Mouse (Mus musculus) limb, embryonic 13.5 days (tissue): ENCODE results near the gene Fcgrt. TPM values are rescaled to one million over a fixed set of nuclear protein-coding genes. Genes with fewer than 3 reads are reported as not detected.
"Not testable (repeated sequence)": the region's sequence is repeated elsewhere in the genome, so short reads cannot be mapped to it uniquely, and the experiment has no call there.

ENCODE experiments used
- ATAC-seq: fragments of 200-750 bp; cut with Nextera tagmentation; 2 replicates; pipeline ENCODE4 v1.8.0; 2017; ENCODE audit warnings: low read depth, moderate number of reproducible peaks, moderate TSS enrichment; ENCODE audit not compliant: low FRiP score
- H3K27ac ChIP-seq: fragments of 300-500 bp; sonication (generic); 2 replicates; pipeline ENCODE4 v1.5.1; 2015; ENCODE audit warnings: inconsistent platforms, mild to moderate bottlenecking, moderate library complexity
- H3K27me3 ChIP-seq: fragments of 300-500 bp; sonication (generic); 2 replicates; pipeline ENCODE4 v1.6.1; 2015; ENCODE audit warnings: mild to moderate bottlenecking, inconsistent platforms
- H3K36me3 ChIP-seq: fragments of 300-500 bp; sonication (generic); 2 replicates; pipeline ENCODE4 v1.6.1; 2015; ENCODE audit warnings: inconsistent platforms, mild to moderate bottlenecking, moderate library complexity
- H3K4me1 ChIP-seq: fragments of 300-500 bp; sonication (generic); 2 replicates; pipeline ENCODE4 v1.6.1; 2015; ENCODE audit warnings: inconsistent platforms
- H3K4me2 ChIP-seq: fragments of 300-500 bp; sonication (generic); replicated peaks from 2 replicates; pipeline ENCODE4 v1.6.1; 2015; ENCODE audit warnings: inconsistent platforms, mild to moderate bottlenecking, moderate library complexity
- H3K4me3 ChIP-seq: fragments of 300-500 bp; sonication (generic); 2 replicates; pipeline ENCODE4 v1.5.1; 2015; ENCODE audit warnings: moderate library complexity, mild to moderate bottlenecking, inconsistent platforms
- H3K9ac ChIP-seq: fragments of 300-500 bp; sonication (generic); 2 replicates; pipeline ENCODE4 v1.6.1; 2015; ENCODE audit warnings: mild to moderate bottlenecking, inconsistent platforms
- H3K9me3 ChIP-seq: fragments of 300-500 bp; sonication (generic); 2 replicates; pipeline ENCODE4 v1.6.1; 2016; ENCODE audit warnings: inconsistent platforms
- WGBS: fragments of 180-500 bp; shearing (Covaris S2); methylation state at CpG from one replicate; pipeline ENCODE4 v1.1.7; 2015; 5-methylcytosine and 5-hydroxymethylcytosine counted together
- polyA plus RNA-seq: library from polyadenylated mRNA; unstranded; fragments of >200 nt; fragmentation: Nextera tagmentation; extraction: Ambion mirVana; gene quantifications from 2 replicates; pipeline ENCODE4 v1.2.1, GENCODE M21; 2015

Fcgrt gene
- polyA plus RNA-seq, 1 experiment from 2014 or later: 44.0 TPM

DNA sequence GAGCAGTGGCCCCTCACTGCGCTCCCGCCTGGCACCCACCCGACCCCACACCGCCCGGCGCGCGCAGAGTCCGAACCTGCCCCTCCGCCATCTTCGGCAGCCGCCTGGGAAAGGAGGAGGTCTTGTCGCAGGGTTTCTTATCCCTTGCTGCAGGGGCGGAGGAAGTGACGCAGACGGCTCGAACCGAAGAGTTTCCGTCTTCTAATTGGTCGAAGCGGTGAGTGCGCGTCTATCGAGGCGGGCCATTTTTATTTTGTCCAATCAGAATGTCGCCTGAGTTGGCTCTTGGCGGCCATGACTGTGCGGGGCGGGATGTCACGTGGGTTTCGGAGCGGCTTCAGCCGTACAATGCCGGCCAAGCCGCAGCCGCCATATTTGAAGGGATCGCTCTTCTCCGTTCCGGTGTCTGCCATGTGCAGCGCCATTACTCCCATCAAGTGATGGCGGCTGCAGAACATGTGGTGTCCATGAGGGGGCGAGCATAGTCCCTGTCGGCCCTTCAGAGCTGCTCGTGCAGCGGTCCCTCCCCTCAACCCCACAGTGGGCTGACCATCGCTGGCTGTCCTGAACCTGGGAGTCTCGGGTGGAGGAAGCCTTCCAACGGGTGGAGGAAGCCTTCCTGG is 25.1 kb upstream of the Fcgrt start, which contains the start of gene Rpl13a:
Rpl13a (minus strand) TSS at position 138 of the 623 bp plus-strand sequence.
- Histone ChIP-seq H3K36me3 (peaks cover 29% of the 10 kb centered on the region), H3K9me3 (no peaks in the 10 kb centered on the region), H3K4me2 (peak within 1 kb of the TSS; percentile 94), H3K27me3 (no peaks in the 10 kb centered on the region; the same call in 1 of the 2 replicates), H3K4me3 (peak within 1 kb of the TSS; percentile 68), H3K27ac (peak within 1 kb of the TSS; percentile 92), H3K4me1 (peaks cover 40% of the 10 kb centered on the region), H3K9ac (peak within 1 kb of the TSS; percentile 100)
- WGBS: under 1% methylated on average over 48 of the region's 48 CpGs
- peak; percentile 95 for ATAC-seq

- peaks cover 47% of the 10 kb centered on the region for H3K4me1 ChIP-seq
- peak overlapping the region; percentile 68 for H3K4me3 ChIP-seq
- peak overlapping the region; percentile 94 for H3K4me2 ChIP-seq
- H3K36me3 ChIP-seq: peaks cover 34% of the 10 kb centered on the region
- H3K27ac ChIP-seq: peak overlapping the region; percentile 92
- no peaks in the 10 kb centered on the region for H3K27me3 ChIP-seq
- ATAC-seq: no peak
- peak overlapping the region; percentile 100 for H3K9ac ChIP-seq
- under 1% methylated on average over 6 of the region's 6 CpGs for WGBS
- no peaks in the 10 kb centered on the region for H3K9me3 ChIP-seq
Observed at GRCm38 (mm10) chr7:45127700-45128224, 24.1 kb upstream of the Fcgrt start.

DNA sequence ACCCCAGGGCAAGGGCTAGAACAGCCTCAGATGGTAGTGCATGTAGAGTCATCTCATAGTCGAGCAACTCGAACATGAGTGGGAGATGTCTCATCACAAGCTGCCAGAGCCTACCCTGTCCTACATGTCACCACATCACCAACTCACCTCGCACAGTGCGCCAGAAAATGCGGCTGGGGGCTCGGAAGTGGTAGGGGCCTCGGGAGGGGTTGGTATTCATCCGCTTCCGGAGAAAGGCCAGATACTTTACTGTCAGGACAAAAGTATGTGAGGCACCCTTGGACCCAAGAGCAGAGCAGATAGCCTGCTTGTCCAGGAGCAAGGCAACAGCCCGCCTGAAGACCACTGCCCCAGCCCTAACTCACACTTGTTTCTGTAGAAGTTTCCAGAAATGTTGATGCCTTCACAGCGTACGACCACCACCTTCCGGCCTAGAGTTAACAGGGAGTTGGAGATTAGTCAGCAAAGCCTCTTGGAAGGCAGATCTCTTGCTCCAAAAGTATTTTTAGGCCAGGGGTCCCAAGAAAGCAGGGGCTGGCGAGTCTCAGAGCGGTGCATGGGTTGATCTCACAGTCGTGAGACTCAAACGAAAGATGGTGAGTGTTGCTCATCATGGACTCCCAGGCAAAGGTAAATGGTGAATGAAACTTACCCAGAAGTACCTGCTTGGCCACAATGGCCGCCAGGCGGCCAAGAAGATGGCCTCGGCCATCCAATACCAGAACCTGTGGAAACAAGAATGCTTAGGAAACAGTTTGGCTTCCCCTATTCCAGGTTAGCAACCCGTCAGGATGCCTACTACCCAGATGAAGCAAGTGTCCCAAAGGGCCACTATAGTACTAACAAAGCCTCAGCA is 23.4 kb upstream of the Fcgrt start:
- Histone ChIP-seq H3K4me1 (peaks cover 53% of the 10 kb centered on the region), H3K4me2 (peak overlapping the region; percentile 94), H3K4me3 (peak overlapping the region; percentile 68), H3K36me3 (peaks cover 41% of the 10 kb centered on the region), H3K9me3 (no peaks in the 10 kb centered on the region), H3K27me3 (no peaks in the 10 kb centered on the region), H3K27ac (peak overlapping the region; percentile 92), H3K9ac (peak overlapping the region; percentile 100)
- WGBS: 39% methylated on average over 21 of the region's 21 CpGs
- no peak for ATAC-seq

GRCm38 (mm10) chr7:45126147-45126843 is 22.6 kb upstream of the Fcgrt start:
- Histone ChIP-seq H3K27ac (peak overlapping the region; percentile 92), H3K4me3 (peak overlapping the region; percentile 68), H3K36me3 (peaks cover 49% of the 10 kb centered on the region), H3K27me3 (no peaks in the 10 kb centered on the region), H3K9ac (peak overlapping the region; percentile 100), H3K4me1 (peaks cover 61% of the 10 kb centered on the region), H3K4me2 (peak overlapping the region; percentile 94), H3K9me3 (no peaks in the 10 kb centered on the region)
- ATAC-seq: no peak
- 74% methylated on average over 17 of the region's 17 CpGs for WGBS

GRCm38 (mm10) chr7:45125649-45126048 is 22.0 kb upstream of the Fcgrt start:
- H3K4me3 ChIP-seq, ATAC-seq, H3K9me3 ChIP-seq, H3K27me3 ChIP-seq: not testable (repeated sequence)
- H3K36me3 ChIP-seq: peaks cover 55% of the 10 kb centered on the region
- WGBS: 61% methylated on average over 5 of the region's 5 CpGs
- peak overlapping the region; percentile 100 for H3K9ac ChIP-seq
- peaks cover 62% of the 10 kb centered on the region for H3K4me1 ChIP-seq
- peak overlapping the region; percentile 94 for H3K4me2 ChIP-seq
- H3K27ac ChIP-seq: peak overlapping the region; percentile 92; the same call in 1 of the 2 replicates

- H3K27me3 ChIP-seq: no peaks in the 10 kb centered on the region
- peak overlapping the region; percentile 94 for H3K4me2 ChIP-seq
- peak overlapping the region; percentile 98; the same call in 1 of the 2 replicates for H3K4me3 ChIP-seq
- ATAC-seq: no peak
- H3K9me3 ChIP-seq: no peaks in the 10 kb centered on the region
- H3K4me1 ChIP-seq: peaks cover 62% of the 10 kb centered on the region
- peak overlapping the region; percentile 92; the same call in 1 of the 2 replicates for H3K27ac ChIP-seq
- H3K9ac ChIP-seq: peak overlapping the region; percentile 39; the same call in 1 of the 2 replicates
- H3K36me3 ChIP-seq: peaks cover 60% of the 10 kb centered on the region
- 12% methylated on average over 7 of the region's 7 CpGs for WGBS
Observed at GRCm38 (mm10) chr7:45125144-45125600, 21.5 kb upstream of the Fcgrt start.

DNA sequence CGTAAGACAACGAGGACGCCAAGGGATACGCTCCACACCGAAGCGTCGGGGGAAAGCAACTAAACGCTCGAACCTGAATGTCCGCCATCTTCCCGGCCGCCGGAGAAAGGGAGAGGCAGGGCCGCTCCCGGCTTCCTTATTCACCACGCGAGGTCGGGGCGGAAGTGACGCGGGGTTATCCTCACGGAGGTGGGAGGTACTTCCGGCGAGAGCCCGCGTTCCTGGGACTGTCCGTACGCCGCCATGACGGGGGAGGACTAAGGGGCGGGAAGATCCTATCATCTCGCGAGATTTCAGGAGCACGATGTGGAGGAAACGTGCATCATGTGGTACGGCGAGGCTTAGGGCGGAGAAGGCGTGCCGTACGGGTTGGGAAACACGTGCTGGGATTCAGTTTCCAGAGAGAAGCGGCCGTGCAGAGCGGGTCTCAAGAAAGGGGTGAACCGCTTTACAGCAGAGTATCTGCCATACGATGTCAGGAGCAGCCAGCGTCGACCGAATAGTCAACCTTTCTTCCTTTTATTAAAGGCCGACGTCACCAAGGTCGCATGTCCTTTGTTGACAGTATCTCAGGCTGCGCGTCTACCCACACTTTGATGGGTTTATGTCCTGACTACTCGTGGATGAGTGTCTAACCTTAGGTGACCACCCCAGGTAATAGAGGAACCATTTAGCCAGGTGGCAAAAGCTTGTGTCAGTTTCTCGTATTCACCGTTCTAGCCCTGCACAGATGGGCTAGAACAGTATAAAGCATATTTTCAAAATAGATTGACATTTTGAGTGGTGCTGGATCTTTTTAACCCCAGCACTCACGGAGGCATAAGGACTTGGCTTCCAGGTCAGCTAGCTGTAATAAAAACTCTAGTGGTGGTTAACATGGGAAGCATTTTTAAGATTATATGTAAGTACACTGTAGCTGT is 20.8 kb upstream of the Fcgrt start, which contains the start of gene Rps11:
Rps11 (minus strand) TSS at position 216 of the 920 bp plus-strand sequence.
- peaks cover 67% of the 10 kb centered on the region for H3K36me3 ChIP-seq
- peak within 1 kb of the TSS; percentile 94 for H3K4me2 ChIP-seq
- peaks cover 57% of the 10 kb centered on the region for H3K4me1 ChIP-seq
- no peaks in the 10 kb centered on the region for H3K9me3 ChIP-seq
- under 1% methylated on average over 59 of the region's 59 CpGs for WGBS
- peak within 1 kb of the TSS; percentile 98 for H3K9ac ChIP-seq
- ATAC-seq: peak; percentile 79
- H3K4me3 ChIP-seq: peak within 1 kb of the TSS; percentile 98
- H3K27me3 ChIP-seq: no peaks in the 10 kb centered on the region
- H3K27ac ChIP-seq: peak within 1 kb of the TSS; percentile 92

GRCm38 (mm10) chr7:45123186-45123570 is 19.5 kb upstream of the Fcgrt start:
- peak overlapping the region; percentile 98 for H3K9ac ChIP-seq
- peak overlapping the region; percentile 94 for H3K4me2 ChIP-seq
- H3K4me1 ChIP-seq: peaks cover 53% of the 10 kb centered on the region
- H3K27ac ChIP-seq: peak overlapping the region; percentile 86
- ATAC-seq: no peak
- 17% methylated on average over 12 of the region's 12 CpGs for WGBS
- H3K36me3 ChIP-seq: peaks cover 78% of the 10 kb centered on the region
- H3K4me3 ChIP-seq: peak overlapping the region; percentile 98
- H3K27me3 ChIP-seq: no peaks in the 10 kb centered on the region
- no peaks in the 10 kb centered on the region for H3K9me3 ChIP-seq

DNA sequence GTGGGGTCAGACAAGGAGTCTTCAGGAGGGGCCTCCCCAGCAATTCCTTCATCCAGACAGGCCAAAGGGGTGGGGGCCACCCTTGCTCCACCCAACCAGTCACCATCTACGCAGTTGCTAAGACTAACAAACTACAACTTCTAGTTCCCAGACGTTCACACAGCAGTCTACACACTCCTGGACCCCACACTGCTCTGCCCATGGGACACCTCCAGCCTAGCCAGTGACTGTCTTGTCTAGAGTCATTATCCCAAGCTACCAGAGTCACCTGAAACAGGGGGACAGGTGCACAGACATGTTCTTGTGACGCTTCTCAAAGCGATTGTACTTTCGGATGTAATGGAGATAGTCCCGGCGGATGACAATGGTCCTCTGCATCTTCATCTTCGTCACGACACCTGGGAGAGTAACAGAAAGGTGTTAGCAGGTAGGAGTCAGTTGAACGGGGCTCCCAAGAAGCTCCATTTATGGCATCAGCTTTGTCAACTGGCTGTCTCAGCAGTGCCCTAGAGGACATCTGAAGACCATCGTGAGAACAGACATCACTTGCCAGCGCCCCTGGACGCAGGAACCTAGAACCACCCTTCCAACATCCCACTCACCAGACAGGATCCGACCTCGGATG is 19.0 kb upstream of the Fcgrt start:
- Histone ChIP-seq H3K4me1 (peaks cover 53% of the 10 kb centered on the region), H3K27me3 (no peaks in the 10 kb centered on the region), H3K27ac (peak overlapping the region; percentile 86; the same call in 1 of the 2 replicates), H3K9me3 (no peaks in the 10 kb centered on the region), H3K36me3 (peaks cover 83% of the 10 kb centered on the region), H3K4me3 (peak overlapping the region; percentile 98), H3K9ac (peak overlapping the region; percentile 98), H3K4me2 (peak overlapping the region; percentile 94)
- no peak for ATAC-seq
- WGBS: 83% methylated on average over 15 of the region's 15 CpGs

- peak overlapping the region; percentile 7; the same call in 1 of the 2 replicates for H3K4me3 ChIP-seq
- H3K9ac ChIP-seq: 0 out of 2 replicates have a peak overlapping the region, but pooled peaks have one; percentile 26
- H3K4me2 ChIP-seq: peak overlapping the region; percentile 94; the same call in 1 of the 2 replicates
- peaks cover 80% of the 10 kb centered on the region for H3K36me3 ChIP-seq
- peaks cover 46% of the 10 kb centered on the region for H3K4me1 ChIP-seq
- H3K9me3 ChIP-seq: no peaks in the 10 kb centered on the region
- no peak for ATAC-seq
- H3K27me3 ChIP-seq: no peaks in the 10 kb centered on the region
- H3K27ac ChIP-seq: no peak overlapping the region
Observed at GRCm38 (mm10) chr7:45121966-45122365, 18.3 kb upstream of the Fcgrt start.
